Mouse (Mus musculus): Measurements from ENCODE around the gene Hnrnpll. TPM values are rescaled to one million over a fixed set of nuclear protein-coding genes. Genes with fewer than 3 reads are reported as not detected.
"Not testable (repeated sequence)": the region's sequence is repeated elsewhere in the genome, so short reads cannot be mapped to it uniquely, and the experiment has no call there.

Gene Hnrnpll
- total RNA-seq, 2 experiments from 2014 or later: 59.8 to 59.9 TPM

- no peak for DNase-seq (ENCODE audit: low spot score in 2 of 2)
Measured at GRCm38 (mm10) chr17:80060151-80060550, 2.0 kb downstream of the Hnrnpll start.

- DNase-seq (ENCODE audit: low spot score in 2 of 2): no peak
Measured at GRCm38 (mm10) chr17:80059731-80060130, 2.4 kb downstream of the Hnrnpll start.

- DNase-seq (ENCODE audit: low spot score in 2 of 2): no peak
Measured at GRCm38 (mm10) chr17:80058501-80058900, 3.6 kb downstream of the Hnrnpll start.

- DNase-seq (ENCODE audit: low spot score in 2 of 2): peak; percentile 32 to 54
Measured at GRCm38 (mm10) chr17:80053931-80054734, 8.0 kb downstream of the Hnrnpll start.

GRCm38 (mm10) chr17:80051682-80052081 lies 10.5 kb downstream of the Hnrnpll start:
- no peak for DNase-seq (ENCODE audit: low spot score in 2 of 2)

- not testable (repeated sequence) for DNase-seq (ENCODE audit: low spot score in 2 of 2)
Measured at GRCm38 (mm10) chr17:80049300-80049699, 12.8 kb downstream of the Hnrnpll start.

GRCm38 (mm10) chr17:80048230-80048629 lies 13.9 kb downstream of the Hnrnpll start:
- peak in 1 of 2 experiments; percentile 87 for DNase-seq (ENCODE audit: low spot score in 2 of 2)

GRCm38 (mm10) chr17:80041739-80042138 lies 20.4 kb downstream of the Hnrnpll start:
- no peak for DNase-seq (ENCODE audit: low spot score in 2 of 2)

- DNase-seq (ENCODE audit: low spot score in 2 of 2): no peak
Measured at GRCm38 (mm10) chr17:80028675-80029074, 33.5 kb downstream of the Hnrnpll start.

- DNase-seq (ENCODE audit: low spot score in 2 of 2): no peak
Measured at GRCm38 (mm10) chr17:80026189-80026936, 35.8 kb downstream of the Hnrnpll start.

GRCm38 (mm10) chr17:80022090-80022489 lies 40.0 kb downstream of the Hnrnpll start:
- DNase-seq (ENCODE audit: low spot score in 2 of 2): no peak

- DNase-seq (ENCODE audit: low spot score in 2 of 2): no peak
Measured at GRCm38 (mm10) chr17:80020495-80020894, 41.6 kb downstream of the Hnrnpll start.

- DNase-seq (ENCODE audit: low spot score in 2 of 2): no peak
Measured at GRCm38 (mm10) chr17:80018976-80019541, 43.1 kb downstream of the Hnrnpll start.

- DNase-seq (ENCODE audit: low spot score in 2 of 2): no peak
Measured at GRCm38 (mm10) chr17:80018239-80018975, 43.7 kb downstream of the Hnrnpll start.

GRCm38 (mm10) chr17:80017389-80017788 lies 44.7 kb downstream of the Hnrnpll start:
- peak; percentile 22 to 82 for DNase-seq (ENCODE audit: low spot score in 2 of 2)

GRCm38 (mm10) chr17:80016400-80016799 lies 45.7 kb downstream of the Hnrnpll start:
- not testable (repeated sequence) for DNase-seq (ENCODE audit: low spot score in 2 of 2)

GRCm38 (mm10) chr17:80014361-80014809 lies 47.7 kb downstream of the Hnrnpll start:
- DNase-seq (ENCODE audit: low spot score in 2 of 2): peak; percentile 29 to 47

- DNase-seq (ENCODE audit: low spot score in 2 of 2): no peak
Measured at GRCm38 (mm10) chr17:80009926-80010325, 52.2 kb downstream of the Hnrnpll start.

- DNase-seq (ENCODE audit: low spot score in 2 of 2): peak; percentile 30 to 53
Measured at GRCm38 (mm10) chr17:80008847-80009246, 53.3 kb downstream of the Hnrnpll start.

GRCm38 (mm10) chr17:80004345-80005239 lies 57.5 kb downstream of the Hnrnpll start:
- DNase-seq (ENCODE audit: low spot score in 2 of 2): peak in 1 of 2 experiments; percentile 53
